Mouse (Mus musculus) Patski (cell line): ENCODE data around the gene Sec24d. TPM values are rescaled to one million over a fixed set of nuclear protein-coding genes. Genes with fewer than 3 reads are reported as not detected.
A peak's percentile ranks its signal among the peaks of the same experiment; 100 is the strongest.

Source experiments
- ATAC-seq: fragments of 100-300 bp; one replicate; pipeline ENCODE4 v1.8.0; 2021
- CTCF ChIA-PET: fragments of 350-600 bp; sonication (Branson Sonifier 250); formaldehyde crosslinking; loops from one replicate; lab custom pipeline; 2022; ENCODE audit warnings: inconsistent platforms; lab: Charles Lee
- POLR2A ChIA-PET: fragments of 350-600 bp; sonication (Branson Sonifier 250); formaldehyde crosslinking; loops from one replicate; lab custom pipeline; 2022; ENCODE audit warnings: antibody characterized with exemption, inconsistent platforms; lab: Charles Lee
- DNase-seq: peaks from one replicate; pipeline ENCODE4 v3.0.0-alpha.2; 2011; ENCODE audit warnings: low read depth, low spot score
- H3K27me3 ChIP-seq: fragments of 371-371 bp; one replicate; pipeline ENCODE4 v1.5.1; 2021
- CTCF ChIP-seq: fragments of 100-300 bp; IDR thresholded peaks from one replicate; pipeline ENCODE4 v1.5.1; 2021
- in situ Hi-C: fragments of 300-500 bp; cut with MboI; formaldehyde crosslinking; loops from 3 replicates; pipeline ENCODE4 v1.11.1; 2018; ENCODE audit warnings: low pct_unique_long_range_greater_than_20kb, mixed read lengths
- polyA plus RNA-seq: library from polyadenylated mRNA; unstranded; gene quantifications from one replicate; pipeline ENCODE4 v1.2.3, GENCODE M21; 2021

Sec24d gene
- polyA plus RNA-seq, 1 experiment from 2014 or later, result 36.2 TPM

DNA sequence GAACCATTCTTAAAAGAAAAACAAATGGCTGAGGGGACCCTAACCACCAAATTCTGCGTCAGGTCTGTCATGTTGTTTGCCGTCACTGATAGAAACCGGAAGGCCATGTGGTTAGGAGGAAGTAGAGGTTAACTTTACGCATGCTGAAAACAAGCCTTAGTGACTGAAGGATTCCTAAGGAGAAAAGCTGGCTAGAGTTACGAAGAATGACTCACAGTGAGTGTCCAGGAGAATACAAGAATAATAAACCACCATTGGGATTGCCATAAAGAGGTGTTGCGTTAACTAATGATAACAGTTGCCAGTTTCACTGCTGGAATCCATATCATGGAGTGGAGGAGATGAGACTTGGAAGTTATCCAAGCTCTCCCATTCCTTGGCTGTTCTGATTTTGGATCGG lies 67.7 kb downstream of the Sec24d start:
- CTCF ChIA-PET, result interaction anchor here (0.8 to 4.1 kb wide), 9 partner anchors 9 to 175 kb away, joined by 3 to 16 read pairs (median 4); no protein-coding TSS in a partner anchor
- DNase-seq (no peak), ATAC-seq (peak; percentile 26)
- no peaks in the 10 kb centered on the region for H3K27me3 ChIP-seq
- in situ Hi-C loops, result no loop called here
- TF ChIP-seq CTCF, result no peak
- POLR2A ChIA-PET, result interaction anchor here (0.5 to 1.0 kb wide), 3 partner anchors 10 to 1434 kb away, joined by 3 read pairs; no protein-coding TSS in a partner anchor

DNA sequence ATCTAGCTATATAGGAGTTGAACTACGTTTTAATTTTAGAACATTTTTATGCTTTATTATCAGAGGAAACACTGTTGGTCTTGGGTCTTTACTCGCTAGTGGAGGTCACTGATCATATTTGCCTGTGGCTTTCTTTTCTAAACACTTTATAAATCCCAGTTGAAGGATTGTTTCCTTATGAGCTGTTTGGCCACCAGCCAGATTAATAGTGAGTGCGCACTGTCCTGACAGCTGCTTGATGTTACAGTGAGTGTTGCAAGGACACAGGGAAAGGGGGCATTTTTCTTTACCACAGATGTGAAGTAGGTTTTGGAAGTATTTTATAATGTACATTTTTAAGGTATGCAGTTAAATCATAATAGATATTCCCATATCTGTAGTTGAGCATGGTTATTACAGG lies 68.2 kb downstream of the Sec24d start:
- DNase-seq (no peak), ATAC-seq (no peak)
- CTCF ChIA-PET, result interaction anchor here (0.8 to 4.1 kb wide), 10 partner anchors 9 to 176 kb away, joined by 3 to 16 read pairs (median 4); no protein-coding TSS in a partner anchor
- no peaks in the 10 kb centered on the region for H3K27me3 ChIP-seq
- no peak for TF ChIP-seq CTCF
- in situ Hi-C loops, result no loop called here
- POLR2A ChIA-PET, result interaction anchor here (1.0 kb wide), 1 partner anchor 102 kb away, joined by 3 read pairs; no protein-coding TSS in a partner anchor

DNA sequence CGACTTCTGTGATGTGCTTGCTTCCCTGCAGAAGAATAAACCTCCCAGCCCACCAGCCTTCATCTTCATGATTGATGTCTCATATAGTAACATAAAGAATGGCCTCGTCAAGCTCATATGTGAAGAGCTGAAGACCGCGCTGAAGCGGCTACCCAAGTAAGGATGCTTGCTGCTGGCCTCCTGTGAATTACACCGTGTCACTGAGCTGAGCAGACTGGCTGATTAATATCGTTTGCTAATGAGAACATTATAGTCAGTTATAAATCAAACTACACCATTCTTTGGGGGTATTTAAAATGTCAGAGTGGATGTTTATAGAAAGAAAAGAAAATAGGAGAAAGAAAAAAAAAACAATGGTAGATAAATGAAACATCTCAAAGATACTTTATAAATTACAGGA lies 69.2 kb downstream of the Sec24d start:
- in situ Hi-C loops, result no loop called here
- ChIA-PET CTCF (interaction anchor here (0.8 to 4.1 kb wide), 8 partner anchors 10 to 177 kb away, joined by 3 to 16 read pairs (median 5); partner anchors contain the start of gene Synpo2), POLR2A (no interaction called here)
- no peak for ATAC-seq
- no peaks in the 10 kb centered on the region for H3K27me3 ChIP-seq
- TF ChIP-seq CTCF, result no peak
- no peak for DNase-seq

DNA sequence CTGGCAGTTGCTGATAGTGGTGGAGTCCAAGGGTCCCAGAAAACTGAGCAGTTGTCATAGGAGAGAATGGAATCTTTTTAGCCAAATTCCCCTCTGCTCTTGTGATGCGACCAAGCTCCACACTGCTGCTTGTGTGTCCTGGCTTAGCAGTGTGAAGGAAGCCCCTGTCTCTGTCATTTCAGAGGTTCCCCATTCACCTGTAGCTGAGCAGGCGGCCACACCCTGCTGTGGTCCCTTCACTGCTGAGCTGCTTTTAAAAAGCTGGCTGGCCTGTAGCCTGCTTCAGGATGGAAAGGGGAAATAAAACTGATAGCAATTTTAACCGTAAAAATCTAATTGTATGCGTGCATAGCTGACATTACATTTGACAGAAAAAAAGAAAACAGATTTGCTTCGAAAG lies 69.7 kb downstream of the Sec24d start:
- DNase-seq (no peak), ATAC-seq (no peak)
- no peaks in the 10 kb centered on the region for H3K27me3 ChIP-seq
- POLR2A ChIA-PET, result no interaction called here
- in situ Hi-C loops, result no loop called here
- TF ChIP-seq CTCF, result no peak
- CTCF ChIA-PET, result interaction anchor here (0.8 to 1.6 kb wide), 5 partner anchors 15 to 156 kb away, joined by 3 to 5 read pairs (median 3); partner anchors contain the start of gene Synpo2

DNA sequence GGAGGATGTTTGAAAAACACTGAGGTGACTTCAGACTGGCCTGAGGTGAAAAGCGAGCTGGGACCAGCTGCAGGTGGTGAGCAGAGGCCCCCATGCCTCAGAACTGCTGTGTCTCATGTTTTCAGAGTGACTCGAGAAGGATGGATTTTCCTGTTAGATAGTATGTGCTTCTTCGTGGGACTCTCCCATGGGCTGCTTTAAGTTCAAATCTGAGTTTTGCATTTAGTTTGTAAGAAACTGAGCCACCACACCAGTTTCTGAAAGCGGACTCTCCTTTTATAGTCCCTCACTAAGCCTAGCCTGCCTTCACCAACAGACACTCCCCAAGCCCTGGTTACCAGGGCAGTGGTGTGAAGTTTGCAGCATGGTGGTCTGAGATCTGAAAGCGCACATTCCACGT lies 70.6 kb downstream of the Sec24d start:
- ChIA-PET POLR2A (no interaction called here), CTCF (interaction anchor here (1.2 kb wide), 2 partner anchors 9 to 15 kb away, joined by 3 read pairs; no protein-coding TSS in a partner anchor)
- TF ChIP-seq CTCF, result no peak
- DNase-seq (no peak), ATAC-seq (no peak)
- no peaks in the 10 kb centered on the region for H3K27me3 ChIP-seq
- in situ Hi-C loops, result no loop called here

DNA sequence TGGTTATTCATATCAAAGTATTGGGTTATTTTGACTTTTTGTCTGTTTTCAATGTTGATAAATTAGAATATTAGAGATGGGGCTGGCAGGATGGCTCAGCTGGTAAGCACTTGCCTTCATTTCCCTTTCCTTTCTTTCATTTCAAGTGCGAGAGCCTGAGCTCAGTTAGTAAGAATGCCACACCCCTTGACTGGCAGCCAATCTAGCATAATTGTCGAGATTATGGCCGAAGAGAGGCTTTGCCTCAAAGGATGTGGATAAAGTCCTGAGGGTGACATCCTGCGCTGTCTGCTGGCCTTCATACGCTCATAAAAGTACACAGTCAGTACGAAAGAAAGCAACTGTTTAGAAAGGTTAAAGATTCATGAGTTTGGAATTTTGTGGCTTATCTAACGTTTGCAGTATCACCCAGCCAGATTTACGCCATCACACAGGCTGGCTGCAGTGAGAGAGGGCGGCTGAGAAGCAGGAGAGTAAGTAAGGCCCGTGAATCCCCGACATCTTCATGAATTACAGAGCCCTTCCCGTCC lies 71.5 kb downstream of the Sec24d start:
- CTCF ChIA-PET, result interaction anchor here (1.0 to 1.2 kb wide), 3 partner anchors 10 to 14 kb away, joined by 3 read pairs; no protein-coding TSS in a partner anchor
- no peak for ATAC-seq
- no peaks in the 10 kb centered on the region for H3K27me3 ChIP-seq
- no peak for DNase-seq
- POLR2A ChIA-PET, result no interaction called here
- in situ Hi-C loops, result no loop called here
- TF ChIP-seq CTCF, result no peak

DNA sequence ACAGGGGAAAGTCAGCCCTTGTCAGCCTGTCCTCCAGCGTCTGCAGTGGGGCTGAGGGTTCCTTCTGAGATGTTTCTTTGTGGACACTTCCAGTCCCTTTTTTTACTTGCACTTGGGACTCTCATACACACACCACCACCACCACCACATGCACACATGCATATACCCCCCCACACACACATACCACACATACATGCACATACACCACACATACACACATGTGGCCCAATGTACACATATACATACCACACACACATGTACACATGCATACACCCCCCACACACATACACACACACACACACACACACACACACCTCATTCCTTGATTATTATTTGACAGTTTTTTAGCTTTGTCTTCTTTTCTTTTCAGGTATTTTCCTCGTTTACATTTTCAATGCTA lies 73.8 kb downstream of the Sec24d start:
- in situ Hi-C loops, result no loop called here
- TF ChIP-seq CTCF, result no peak
- ChIA-PET CTCF (no interaction called here), POLR2A (no interaction called here)
- ATAC-seq (no peak), DNase-seq (no peak)
- H3K27me3 ChIP-seq, result no peaks in the 10 kb centered on the region

DNA sequence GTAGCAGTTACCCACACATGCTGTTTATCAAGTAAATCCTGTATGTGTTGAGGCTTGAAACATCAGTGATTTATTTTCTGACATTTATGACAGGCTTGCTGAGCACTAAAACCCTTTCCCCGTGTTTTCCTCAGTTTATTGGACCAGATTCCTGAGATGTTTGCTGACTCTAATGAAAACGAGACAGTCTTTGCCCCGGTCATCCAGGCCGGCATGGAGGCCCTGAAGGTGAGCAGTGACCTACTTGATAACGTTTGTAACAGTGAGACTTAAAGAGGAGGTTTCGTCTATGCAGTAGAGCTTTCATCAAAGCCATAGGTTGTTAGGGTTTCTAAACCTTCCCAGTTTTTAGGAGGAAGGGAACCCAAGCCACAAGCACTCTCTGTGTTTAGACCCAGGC lies 76.4 kb downstream of the Sec24d start:
- TF ChIP-seq CTCF, result no peak
- POLR2A ChIA-PET, result interaction anchor here (0.7 to 0.9 kb wide), 2 partner anchors 26 to 109 kb away, joined by 3 read pairs; no protein-coding TSS in a partner anchor
- DNase-seq (no peak), ATAC-seq (no peak)
- CTCF ChIA-PET, result interaction anchor here (1.4 to 2.6 kb wide), 3 partner anchors 21 to 113 kb away, joined by 3 to 11 read pairs (median 7); no protein-coding TSS in a partner anchor
- H3K27me3 ChIP-seq, result no peaks in the 10 kb centered on the region
- in situ Hi-C loops, result no loop called here

DNA sequence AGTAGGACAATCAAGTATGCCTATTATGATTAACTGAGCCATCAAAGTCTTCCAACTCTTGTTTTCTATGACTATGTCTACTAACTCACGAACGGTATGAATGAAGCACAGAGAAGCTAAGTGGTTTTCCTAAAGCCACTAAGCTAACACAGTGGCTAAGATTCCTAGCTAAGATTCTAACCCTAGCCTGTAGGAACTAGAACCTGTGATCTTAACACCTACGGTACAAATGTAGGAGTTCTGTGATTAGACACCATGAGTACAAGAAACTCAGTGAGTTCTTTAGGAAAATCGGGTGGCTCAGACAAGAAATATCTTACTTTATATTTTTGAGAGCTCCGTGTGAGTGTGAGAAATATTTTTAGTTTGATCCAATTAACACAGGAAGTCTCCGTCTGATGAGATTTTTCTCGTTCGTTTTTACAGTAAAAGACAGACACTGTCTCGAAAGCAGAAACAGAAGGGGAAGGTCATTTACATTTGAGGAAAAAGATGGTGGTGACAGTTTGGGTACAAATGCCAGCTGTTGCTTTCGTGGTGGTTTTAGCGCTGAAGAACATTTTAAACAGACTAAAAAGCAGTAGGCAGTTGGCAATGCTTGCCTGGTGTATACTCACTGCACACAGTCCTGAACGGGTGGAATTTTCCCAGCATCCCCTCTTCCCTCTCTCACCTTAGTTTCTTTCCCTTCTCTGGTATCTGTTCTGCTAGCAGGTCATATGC lies 81.0 kb downstream of the Sec24d start:
- no peak for DNase-seq
- CTCF ChIA-PET, result interaction anchor here (1.1 to 2.3 kb wide), 7 partner anchors 13 to 179 kb away, joined by 3 to 9 read pairs (median 4); partner anchors contain the start of gene Synpo2
- in situ Hi-C loops, result no loop called here
- POLR2A ChIA-PET, result no interaction called here
- ATAC-seq, result no peak
- no peaks in the 10 kb centered on the region for H3K27me3 ChIP-seq
- TF ChIP-seq CTCF, result no peak

DNA sequence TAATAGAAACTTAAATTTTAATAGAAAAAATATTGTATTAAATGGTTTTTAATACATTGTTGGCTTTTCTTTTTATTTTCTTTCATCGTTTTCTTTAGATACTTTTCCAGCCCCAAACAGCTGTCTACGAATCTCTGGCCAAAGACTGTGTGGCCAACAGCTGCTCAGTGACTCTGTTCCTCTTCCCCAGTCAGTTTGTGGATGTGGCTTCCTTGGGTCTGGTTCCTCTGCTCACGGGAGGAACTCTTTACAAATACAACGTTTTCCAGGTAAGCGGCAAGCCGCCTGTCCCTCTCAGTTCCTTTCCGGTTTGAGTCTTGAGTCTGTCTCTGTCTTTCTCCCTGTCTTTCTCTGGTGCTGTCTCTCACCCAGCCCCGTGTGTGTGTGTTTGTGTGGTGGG lies 83.3 kb downstream of the Sec24d start:
- ChIA-PET CTCF (interaction anchor here (0.9 to 4.4 kb wide), 10 partner anchors 9 to 194 kb away, joined by 3 to 49 read pairs (median 10); partner anchors contain the start of gene Synpo2), POLR2A (interaction anchor here (0.9 to 1.4 kb wide), 2 partner anchors 9 to 29 kb away, joined by 3 read pairs; no protein-coding TSS in a partner anchor)
- no peak for DNase-seq
- TF ChIP-seq CTCF, result no peak
- H3K27me3 ChIP-seq, result no peaks in the 10 kb centered on the region
- no peak for ATAC-seq
- in situ Hi-C loops, result loop anchor here (5.0 to 25.0 kb wide), 3 partner anchors 118 to 413 kb away; no protein-coding TSS in a partner anchor
